Mouse (Mus musculus) megakaryocyte, embryonic 14.5 days (primary cell): ENCODE results near the gene Ablim1.

Source experiments
- FLI1 ChIP-seq: IDR thresholded peaks from 2 replicates; pipeline ENCODE4 v1.6.1; 2012; ENCODE audit warnings: low read length, inconsistent platforms, mixed read lengths
- GATA1 ChIP-seq: IDR thresholded peaks from 3 replicates; pipeline ENCODE4 v1.6.1; 2012; ENCODE audit warnings: mixed read lengths, low read length, inconsistent platforms, borderline replicate concordance

- TF ChIP-seq FLI1 (no peak), GATA1 (no peak)
These were observed 142.4 kb downstream of the Ablim1 start for GRCm38 (mm10) chr19:57172321-57172720.
